Mouse (Mus musculus): ENCODE data around the gene Hmcn2. TPM values are rescaled to one million over a fixed set of nuclear protein-coding genes. Genes with fewer than 3 reads are reported as not detected.

Gene Hmcn2
- total RNA-seq (2014; rRNA removed) (0.23 and 0.24 TPM in 2 replicates), polyA plus RNA-seq (2015; fragmentation: Nextera tagmentation; extraction: Ambion mirVana) (0.33 and 0.39 TPM in 2 replicates)

- no peaks in the 10 kb centered on the region for H3K4me1 ChIP-seq (ENCODE audit: insufficient read depth)
- H3K27me3 ChIP-seq (ENCODE audit: insufficient read depth, low read length) = peaks cover 41% of the 10 kb centered on the region
- ATAC-seq (no peak), DNase-seq (no peak)
- no peaks in the 10 kb centered on the region for H3K9me3 ChIP-seq (ENCODE audit: low read length)
- WGBS = 3% methylated on average over 31 of the region's 33 CpGs
- no peak for TF ChIP-seq CTCF (IDR thresholded peaks at IDR 0.05; ENCODE audit: low read depth)
- peak within 1 kb of the TSS; percentile 23 for H3K4me3 ChIP-seq (ENCODE audit: low read depth, low read length)
- no peak within 1 kb of the TSS for H3K27ac ChIP-seq (ENCODE audit: low read depth, low read length)
- no peaks in the 10 kb centered on the region for H3K36me3 ChIP-seq (ENCODE audit: insufficient read depth)
- peak within 1 kb of the TSS; percentile 42 for H3K4me2 ChIP-seq (ENCODE audit: low read depth)
- no peak within 1 kb of the TSS; the same call in 1 of the 2 replicates for H3K9ac ChIP-seq
Measured at GRCm38 (mm10) chr2:31314007-31314465, at the start of gene Hmcn2. Hmcn2 (plus strand) TSS chr2:31314415.

- Histone ChIP-seq H3K27ac (ENCODE audit: low read depth, low read length) (no peak overlapping the region), H3K4me1 (ENCODE audit: insufficient read depth) (peaks cover 29% of the 10 kb centered on the region), H3K4me2 (ENCODE audit: low read depth) (no peak overlapping the region), H3K9me3 (ENCODE audit: low read length) (no peaks in the 10 kb centered on the region), H3K9ac (no peak overlapping the region), H3K4me3 (ENCODE audit: low read depth, low read length) (no peak overlapping the region), H3K36me3 (ENCODE audit: insufficient read depth) (peaks cover 6% of the 10 kb centered on the region), H3K27me3 (ENCODE audit: insufficient read depth, low read length) (no peaks in the 10 kb centered on the region)
- TF ChIP-seq CTCF (IDR thresholded peaks at IDR 0.05; ENCODE audit: low read depth) = no peak
- DNase-seq = no peak
- 20% methylated on average over 6 of the region's 6 CpGs for WGBS
- no peak for ATAC-seq
Measured at GRCm38 (mm10) chr2:31267447-31267846, 46.8 kb upstream of the Hmcn2 start.

DNA sequence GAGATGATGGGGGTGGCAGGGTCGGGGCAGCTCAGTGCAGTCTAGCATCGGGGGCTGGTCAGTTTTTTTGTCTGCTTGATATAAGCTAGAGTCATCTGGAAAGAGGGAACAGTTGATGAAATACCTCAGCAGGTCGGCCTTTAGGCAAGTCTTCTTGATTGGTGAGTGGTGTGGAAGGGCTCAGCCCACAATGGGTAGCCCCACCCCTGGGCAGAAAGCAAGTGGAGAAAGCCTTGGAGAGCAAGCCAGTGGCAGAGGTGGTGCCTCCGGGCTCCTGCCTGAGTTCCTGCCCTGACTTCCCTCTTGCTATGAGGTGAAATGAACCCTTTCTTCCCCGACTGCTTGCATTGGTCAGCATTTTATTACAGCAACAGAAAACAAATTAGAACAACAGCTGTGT lies 45.6 kb upstream of the Hmcn2 start:
- H3K9me3 ChIP-seq (ENCODE audit: low read length) = no peaks in the 10 kb centered on the region
- no peak overlapping the region for H3K27ac ChIP-seq (ENCODE audit: low read depth, low read length)
- TF ChIP-seq CTCF (IDR thresholded peaks at IDR 0.05; ENCODE audit: low read depth) = no peak
- H3K4me2 ChIP-seq (ENCODE audit: low read depth) = no peak overlapping the region
- H3K9ac ChIP-seq = no peak overlapping the region
- H3K4me1 ChIP-seq (ENCODE audit: insufficient read depth) = peaks cover 20% of the 10 kb centered on the region
- no peak for ATAC-seq
- DNase-seq = no peak
- peaks cover 6% of the 10 kb centered on the region; the same call in 1 of the 2 replicates for H3K36me3 ChIP-seq (ENCODE audit: insufficient read depth)
- 48% methylated on average over 5 of the region's 5 CpGs for WGBS
- no peaks in the 10 kb centered on the region for H3K27me3 ChIP-seq (ENCODE audit: insufficient read depth, low read length)
- no peak overlapping the region for H3K4me3 ChIP-seq (ENCODE audit: low read depth, low read length)

GRCm38 (mm10) chr2:31269188-31269587 lies 45.0 kb upstream of the Hmcn2 start:
- 59% methylated on average over 6 of the region's 6 CpGs for WGBS
- no peak for ATAC-seq

DNA sequence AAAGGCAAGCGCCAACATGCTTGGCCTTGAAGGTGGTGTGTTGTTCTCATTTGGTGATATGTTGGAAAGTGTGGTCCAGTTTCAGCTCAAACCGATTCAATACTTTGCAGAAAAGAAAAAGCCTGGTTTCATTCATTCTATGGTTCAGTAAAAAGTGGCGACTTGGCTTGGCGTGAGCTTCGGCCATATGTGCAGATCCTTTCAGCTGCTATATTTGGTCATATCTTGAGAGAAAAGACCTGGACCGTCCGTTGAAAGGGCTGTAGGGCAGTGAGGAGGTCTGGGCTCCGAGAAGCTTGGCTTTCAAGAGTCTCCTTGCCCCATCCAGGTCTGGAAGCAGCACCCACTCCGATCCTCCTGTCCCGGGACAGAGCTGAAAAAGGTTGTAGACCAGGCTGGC lies 44.4 kb upstream of the Hmcn2 start:
- ATAC-seq (no peak), DNase-seq (no peak)
- Histone ChIP-seq H3K9ac (no peak overlapping the region), H3K27me3 (ENCODE audit: insufficient read depth, low read length) (no peaks in the 10 kb centered on the region), H3K9me3 (ENCODE audit: low read length) (no peaks in the 10 kb centered on the region), H3K36me3 (ENCODE audit: insufficient read depth) (peaks cover 6% of the 10 kb centered on the region; the same call in 1 of the 2 replicates), H3K4me3 (ENCODE audit: low read depth, low read length) (no peak overlapping the region), H3K4me2 (ENCODE audit: low read depth) (no peak overlapping the region), H3K4me1 (ENCODE audit: insufficient read depth) (peaks cover 8% of the 10 kb centered on the region; the same call in 1 of the 2 replicates), H3K27ac (ENCODE audit: low read depth, low read length) (no peak overlapping the region)
- TF ChIP-seq CTCF (IDR thresholded peaks at IDR 0.05; ENCODE audit: low read depth) = no peak
- 86% methylated on average over 10 of the region's 10 CpGs for WGBS

More at GRCm38 (mm10) chr2:31269188-31269587, 45.0 kb upstream of the Hmcn2 start:
- H3K36me3 ChIP-seq (ENCODE audit: insufficient read depth) = peaks cover 6% of the 10 kb centered on the region; the same call in 1 of the 2 replicates
- peak; percentile 32 for DNase-seq
- H3K4me1 ChIP-seq (ENCODE audit: insufficient read depth) = peaks cover 14% of the 10 kb centered on the region
- H3K27me3 ChIP-seq (ENCODE audit: insufficient read depth, low read length) = no peaks in the 10 kb centered on the region
- H3K9me3 ChIP-seq (ENCODE audit: low read length) = no peaks in the 10 kb centered on the region
- H3K27ac ChIP-seq (ENCODE audit: low read depth, low read length) = no peak overlapping the region
- no peak for TF ChIP-seq CTCF (IDR thresholded peaks at IDR 0.05; ENCODE audit: low read depth)
- H3K4me3 ChIP-seq (ENCODE audit: low read depth, low read length) = no peak overlapping the region
- H3K9ac ChIP-seq = no peak overlapping the region
- no peak overlapping the region for H3K4me2 ChIP-seq (ENCODE audit: low read depth)

DNA sequence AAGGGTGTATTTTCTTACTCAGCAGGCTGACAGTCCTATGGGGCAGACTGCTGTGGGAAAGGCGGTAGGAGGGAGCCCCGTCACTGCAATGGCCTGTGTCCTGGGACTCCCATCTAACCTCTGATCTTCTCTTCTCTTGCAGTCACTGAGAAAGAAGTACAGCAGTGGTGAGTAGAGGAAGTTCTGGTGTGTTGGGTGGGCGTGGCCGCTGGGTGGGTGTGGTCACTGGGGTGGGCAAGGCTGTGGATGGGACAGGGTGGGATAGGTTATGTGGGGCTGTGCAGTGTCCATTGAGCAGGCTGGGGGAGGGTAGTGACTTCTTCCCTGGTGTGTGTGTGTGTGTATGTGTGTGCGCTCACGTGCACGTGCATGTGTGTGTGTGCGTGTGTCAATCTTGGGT lies 43.7 kb upstream of the Hmcn2 start:
- H3K4me1 ChIP-seq (ENCODE audit: insufficient read depth) = 0 out of 2 replicates have a peak, but pooled peaks cover 5% of the 10 kb centered on the region
- TF ChIP-seq CTCF (IDR thresholded peaks at IDR 0.05; ENCODE audit: low read depth) = no peak
- DNase-seq (no peak), ATAC-seq (no peak)
- no peak overlapping the region for H3K27ac ChIP-seq (ENCODE audit: low read depth, low read length)
- H3K9me3 ChIP-seq (ENCODE audit: low read length) = no peaks in the 10 kb centered on the region
- no peak overlapping the region for H3K4me2 ChIP-seq (ENCODE audit: low read depth)
- H3K36me3 ChIP-seq (ENCODE audit: insufficient read depth) = peaks cover 6% of the 10 kb centered on the region; the same call in 1 of the 2 replicates
- H3K27me3 ChIP-seq (ENCODE audit: insufficient read depth, low read length) = no peaks in the 10 kb centered on the region
- WGBS = 93% methylated on average over 8 of the region's 8 CpGs
- no peak overlapping the region for H3K9ac ChIP-seq
- no peak overlapping the region for H3K4me3 ChIP-seq (ENCODE audit: low read depth, low read length)

- WGBS = 90% methylated on average over 1 of the region's 1 CpGs
Measured at GRCm38 (mm10) chr2:31271071-31271470, 43.1 kb upstream of the Hmcn2 start.

More at GRCm38 (mm10) chr2:31271071-31271470, 43.1 kb upstream of the Hmcn2 start:
- ATAC-seq (no peak), DNase-seq (no peak)
- no peak overlapping the region for H3K4me2 ChIP-seq (ENCODE audit: low read depth)
- H3K9ac ChIP-seq = no peak overlapping the region
- no peak overlapping the region for H3K27ac ChIP-seq (ENCODE audit: low read depth, low read length)
- peak; percentile 32; the same call in 1 of the 2 replicates for TF ChIP-seq CTCF (IDR thresholded peaks at IDR 0.05; ENCODE audit: low read depth)
- no peak overlapping the region for H3K4me3 ChIP-seq (ENCODE audit: low read depth, low read length)
- peaks cover 6% of the 10 kb centered on the region; the same call in 1 of the 2 replicates for H3K36me3 ChIP-seq (ENCODE audit: insufficient read depth)
- H3K4me1 ChIP-seq (ENCODE audit: insufficient read depth) = 0 out of 2 replicates have a peak, but pooled peaks cover 5% of the 10 kb centered on the region
- no peaks in the 10 kb centered on the region for H3K27me3 ChIP-seq (ENCODE audit: insufficient read depth, low read length)
- H3K9me3 ChIP-seq (ENCODE audit: low read length) = no peaks in the 10 kb centered on the region

Measured in forebrain, postnatal 0 days (tissue).